ENCODE assay signal across 17 mouse cellular contexts in the genomic region with DNA sequence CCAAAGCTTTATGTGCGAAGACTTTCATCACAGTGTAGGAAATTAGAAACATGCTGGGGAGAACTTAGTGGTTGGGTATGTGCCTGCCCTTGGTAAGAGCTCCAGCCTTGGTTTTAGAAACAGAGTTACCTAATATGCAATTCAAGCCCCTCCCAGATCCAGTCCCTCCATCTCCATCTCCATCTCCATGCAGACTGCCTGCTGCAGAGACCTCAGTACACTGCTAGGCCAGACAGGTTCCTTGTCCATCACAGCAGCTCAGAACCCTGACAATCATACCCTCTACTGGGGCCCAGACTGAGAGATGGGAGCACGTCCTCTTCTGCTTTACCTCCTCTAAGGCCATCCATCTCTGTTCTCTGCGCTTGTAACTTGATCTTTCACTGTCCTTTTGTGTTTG. TPM values are rescaled to one million over a fixed set of nuclear protein-coding genes. Genes with fewer than 3 reads are reported as not detected.
DNase-seq lines count a peak whose midpoint lies in the region; ATAC-seq and TF ChIP-seq lines count a peak whose summit lies in the region.
"Had no signal": no experiment of that assay in that cellular context is flagged by ENCODE, and none has a peak within 500 bp of the region (broad histone marks: within the 10 kb centered on the region; RNA-seq: fewer than 3 reads in every experiment).

No protein-coding gene starts in this region.

- H3K4me1 ChIP-seq in heart, embryonic 13.5 days: peaks cover 66% of the 10 kb centered on the region
- H3K4me1 ChIP-seq in liver, embryonic 11.5 days (replicated peaks; ENCODE audit: control insufficient read depth, insufficient read depth, low read length): peaks cover 21% of the 10 kb centered on the region
- H3K4me1 ChIP-seq in liver, embryonic 12.5 days: peaks cover 29% of the 10 kb centered on the region
- peaks cover 23% of the 10 kb centered on the region for H3K4me1 ChIP-seq in embryonic facial prominence, embryonic 12.5 days
- H3K4me1 ChIP-seq in olfactory bulb, adult 2 months (ENCODE audit: control insufficient read depth, insufficient read depth, low read length): peaks cover 28% of the 10 kb centered on the region
- no peaks in the 10 kb centered on the region for H3K4me1 ChIP-seq in midbrain, embryonic 16.5 days (ENCODE audit: control insufficient read depth, insufficient read depth, low read length)
- H3K4me1 ChIP-seq: stomach, embryonic 15.5 days had no signal

- H3K4me2 ChIP-seq in heart, embryonic 13.5 days: no peak overlapping the region
- no peak overlapping the region for H3K4me2 ChIP-seq in liver, embryonic 11.5 days
- H3K4me2 ChIP-seq in liver, embryonic 12.5 days: no peak overlapping the region
- no peak overlapping the region for H3K4me2 ChIP-seq in embryonic facial prominence, embryonic 12.5 days (replicated peaks)
- H3K4me2 ChIP-seq in midbrain, embryonic 16.5 days (ENCODE audit: low read length): no peak overlapping the region
- H3K4me2 ChIP-seq: stomach, embryonic 15.5 days had no signal

- WGBS in heart, embryonic 13.5 days: 47% methylated on average over 3 of the region's 3 CpGs
- 62% methylated on average over 3 of the region's 3 CpGs for WGBS in liver, embryonic 11.5 days
- WGBS in liver, embryonic 12.5 days (ENCODE audit: insufficient replicate concordance): 52% methylated on average over 3 of the region's 3 CpGs
- WGBS in embryonic facial prominence, embryonic 12.5 days: 44% methylated on average over 3 of the region's 3 CpGs
- WGBS in olfactory bulb, adult 2 months: 90% methylated on average over 3 of the region's 3 CpGs
- WGBS in midbrain, embryonic 16.5 days: 65% methylated on average over 3 of the region's 3 CpGs

- H3K9ac ChIP-seq in heart, embryonic 13.5 days: 0 out of 2 replicates have a peak overlapping the region, but pooled peaks have one; percentile 12
- 0 out of 2 replicates have a peak overlapping the region, but pooled peaks have one; percentile 20 for H3K9ac ChIP-seq in liver, embryonic 11.5 days (ENCODE audit: low read depth, low read length)
- no peak overlapping the region for H3K9ac ChIP-seq in liver, embryonic 12.5 days
- H3K9ac ChIP-seq in embryonic facial prominence, embryonic 12.5 days: no peak overlapping the region
- no peak overlapping the region for H3K9ac ChIP-seq in midbrain, embryonic 16.5 days (ENCODE audit: low read depth, low read length)
- H3K9ac ChIP-seq: stomach, embryonic 15.5 days had no signal

- TF ChIP-seq CTCF in olfactory bulb, adult 2 months (IDR thresholded peaks at IDR 0.05; ENCODE audit: insufficient read depth, low read depth, low read length): no peak

- TF ChIP-seq POLR2A in olfactory bulb, adult 2 months (IDR thresholded peaks at IDR 0.05; ENCODE audit: insufficient read depth, low read depth, low read length): no peak

- no peak for ATAC-seq in heart, embryonic 13.5 days (ENCODE audit: extremely low read depth, insufficient number of reproducible peaks, low FRiP score, low TSS enrichment)
- ATAC-seq in liver, embryonic 11.5 days (replicated peaks; ENCODE audit: low FRiP score): no peak
- no peak for ATAC-seq in liver, embryonic 12.5 days
- ATAC-seq in embryonic facial prominence, embryonic 12.5 days (ENCODE audit: insufficient number of reproducible peaks, insufficient read depth, low FRiP score, low TSS enrichment): no peak
- ATAC-seq in midbrain, embryonic 16.5 days: no peak
- ATAC-seq: lung, postnatal 0 days had no signal

- no peaks in the 10 kb centered on the region for H3K27me3 ChIP-seq in heart, embryonic 13.5 days (replicated peaks)
- no peaks in the 10 kb centered on the region for H3K27me3 ChIP-seq in liver, embryonic 11.5 days (replicated peaks; ENCODE audit: control insufficient read depth, insufficient read depth, low read length)
- H3K27me3 ChIP-seq in liver, embryonic 12.5 days (replicated peaks): no peaks in the 10 kb centered on the region
- no peaks in the 10 kb centered on the region for H3K27me3 ChIP-seq in embryonic facial prominence, embryonic 12.5 days
- no peaks in the 10 kb centered on the region for H3K27me3 ChIP-seq in midbrain, embryonic 16.5 days (ENCODE audit: control insufficient read depth, insufficient read depth, low read depth, low read length)
- H3K27me3 ChIP-seq: CH12.LX; stomach, embryonic 15.5 days had no signal

- no peaks in the 10 kb centered on the region for H3K9me3 ChIP-seq in heart, embryonic 13.5 days
- no peaks in the 10 kb centered on the region for H3K9me3 ChIP-seq in liver, embryonic 11.5 days (ENCODE audit: control insufficient read depth, low read length)
- no peaks in the 10 kb centered on the region for H3K9me3 ChIP-seq in liver, embryonic 12.5 days (replicated peaks)
- no peaks in the 10 kb centered on the region for H3K9me3 ChIP-seq in embryonic facial prominence, embryonic 12.5 days
- no peaks in the 10 kb centered on the region for H3K9me3 ChIP-seq in midbrain, embryonic 16.5 days (replicated peaks; ENCODE audit: control insufficient read depth, low read length, poor library complexity, severe bottlenecking)
- H3K9me3 ChIP-seq: megakaryocyte, embryonic 14.5 days; stomach, embryonic 15.5 days had no signal

- H3K27ac ChIP-seq in heart, embryonic 13.5 days (replicated peaks): peak overlapping the region; percentile 65
- no peak overlapping the region; the same call in 1 of the 2 replicates for H3K27ac ChIP-seq in liver, embryonic 11.5 days (ENCODE audit: low read depth, low read length)
- no peak overlapping the region for H3K27ac ChIP-seq in liver, embryonic 12.5 days
- 0 out of 2 replicates have a peak overlapping the region, but pooled peaks have one; percentile 8 for H3K27ac ChIP-seq in embryonic facial prominence, embryonic 12.5 days
- H3K27ac ChIP-seq in olfactory bulb, adult 2 months (ENCODE audit: insufficient read depth, low read depth, low read length): peak overlapping the region; percentile 30; the same call in 1 of the 2 replicates
- H3K27ac ChIP-seq in midbrain, embryonic 16.5 days (ENCODE audit: low read length): no peak overlapping the region
- H3K27ac ChIP-seq: stomach, embryonic 15.5 days had no signal

- H3K36me3 ChIP-seq in heart, embryonic 13.5 days: no peaks in the 10 kb centered on the region
- no peaks in the 10 kb centered on the region for H3K36me3 ChIP-seq in liver, embryonic 11.5 days (ENCODE audit: control insufficient read depth, insufficient read depth, low read length)
- 0 out of 2 replicates have a peak, but pooled peaks cover 5% of the 10 kb centered on the region for H3K36me3 ChIP-seq in liver, embryonic 12.5 days
- H3K36me3 ChIP-seq in embryonic facial prominence, embryonic 12.5 days: no peaks in the 10 kb centered on the region
- H3K36me3 ChIP-seq in midbrain, embryonic 16.5 days (ENCODE audit: control insufficient read depth, insufficient read depth, low read length): no peaks in the 10 kb centered on the region
- H3K36me3 ChIP-seq: stomach, embryonic 15.5 days had no signal

- H3K4me3 ChIP-seq in heart, embryonic 13.5 days: no peak overlapping the region
- H3K4me3 ChIP-seq in liver, embryonic 11.5 days (ENCODE audit: low read depth, low read length): no peak overlapping the region
- no peak overlapping the region for H3K4me3 ChIP-seq in liver, embryonic 12.5 days
- no peak overlapping the region for H3K4me3 ChIP-seq in embryonic facial prominence, embryonic 12.5 days
- no peak overlapping the region for H3K4me3 ChIP-seq in olfactory bulb, adult 2 months (ENCODE audit: insufficient read depth, low read depth, low read length)
- no peak overlapping the region for H3K4me3 ChIP-seq in midbrain, embryonic 16.5 days (ENCODE audit: low read depth, low read length)
- H3K4me3 ChIP-seq: erythroblast, embryonic 14.5 days; megakaryocyte, embryonic 14.5 days; stomach, embryonic 15.5 days had no signal

- DNase-seq in heart, adult 9 months (ENCODE audit: low spot score in 2 of 2): no peak
- no peak for DNase-seq in liver, embryonic 11.5 days (ENCODE audit: low spot score)
- no peak for DNase-seq in layer of hippocampus, postnatal 14 days (ENCODE audit: low spot score in 2 of 2)
- DNase-seq: cerebellum, adult 11-12 months; thymus, postnatal 36 days had no signal

RNA-seq across cellular contexts. Expression of gene Ubtd1, which starts 27.0 kb away (rescaled TPM):
- 12.8 and 14.6 TPM in 2 replicates for polyA plus RNA-seq in heart, embryonic 13.5 days (2015; fragmentation: Nextera tagmentation; extraction: Ambion mirVana)
- 6.7 and 7.3 TPM in 2 replicates for polyA plus RNA-seq in liver, embryonic 11.5 days (2014; fragmentation: Nextera tagmentation; extraction: Ambion mirVana)
- polyA plus RNA-seq in liver, embryonic 12.5 days (2016; fragmentation: Nextera tagmentation; extraction: Ambion mirVana): 5.6 and 5.7 TPM in 2 replicates
- polyA plus RNA-seq in embryonic facial prominence, embryonic 12.5 days (2016; fragmentation: Nextera tagmentation; extraction: Ambion mirVana): 20.3 and 20.5 TPM in 2 replicates
- not detected in 2 replicates for polyA plus RNA-seq in olfactory bulb, adult 2 months (2012; ENCODE audit: insufficient read depth, insufficient read length, low replicate concordance, missing spikeins)
- 10 to 100 TPM; 15.6 to 17.0 TPM for total RNA-seq in layer of hippocampus, postnatal 14 days (2021)
- 9.1 and 10.1 TPM in 2 replicates for polyA plus RNA-seq in midbrain, embryonic 16.5 days (2015; fragmentation: Nextera tagmentation; extraction: Ambion mirVana)

RNA-seq across cellular contexts. Expression of gene Ankrd2, which starts 27.2 kb away (rescaled TPM):
- not detected in 2 replicates for polyA plus RNA-seq in heart, embryonic 13.5 days (2015; fragmentation: Nextera tagmentation; extraction: Ambion mirVana)
- polyA plus RNA-seq in liver, embryonic 11.5 days (2014; fragmentation: Nextera tagmentation; extraction: Ambion mirVana): not detected in 2 replicates
- polyA plus RNA-seq in liver, embryonic 12.5 days (2016; fragmentation: Nextera tagmentation; extraction: Ambion mirVana): 0.11 and 0.20 TPM in 2 replicates
- 0.24 and 0.27 TPM in 2 replicates for polyA plus RNA-seq in embryonic facial prominence, embryonic 12.5 days (2016; fragmentation: Nextera tagmentation; extraction: Ambion mirVana)
- polyA plus RNA-seq in olfactory bulb, adult 2 months (2012; ENCODE audit: insufficient read depth, insufficient read length, low replicate concordance, missing spikeins): not detected in 2 replicates
- total RNA-seq in layer of hippocampus, postnatal 14 days (2021): under 1 TPM; 0.30 to 0.45 TPM
- polyA plus RNA-seq in midbrain, embryonic 16.5 days (2015; fragmentation: Nextera tagmentation; extraction: Ambion mirVana): 0.71 and 0.94 TPM in 2 replicates
- total RNA-seq: CH12.LX had no signal
- polyA plus RNA-seq: erythroblast, embryonic 14.5 days had no signal

RNA-seq across cellular contexts. Expression of gene Mms19, which starts 27.6 kb away (rescaled TPM):
- polyA plus RNA-seq in heart, embryonic 13.5 days (2015; fragmentation: Nextera tagmentation; extraction: Ambion mirVana): 17.2 and 22.1 TPM in 2 replicates
- polyA plus RNA-seq in liver, embryonic 11.5 days (2014; fragmentation: Nextera tagmentation; extraction: Ambion mirVana): 27.9 and 29.1 TPM in 2 replicates
- polyA plus RNA-seq in liver, embryonic 12.5 days (2016; fragmentation: Nextera tagmentation; extraction: Ambion mirVana): 18.3 and 20.9 TPM in 2 replicates
- 41.5 and 41.7 TPM in 2 replicates for polyA plus RNA-seq in embryonic facial prominence, embryonic 12.5 days (2016; fragmentation: Nextera tagmentation; extraction: Ambion mirVana)
- not detected in 2 replicates for polyA plus RNA-seq in olfactory bulb, adult 2 months (2012; ENCODE audit: insufficient read depth, insufficient read length, low replicate concordance, missing spikeins)
- 10 to 100 TPM; 29.2 to 37.6 TPM for total RNA-seq in layer of hippocampus, postnatal 14 days (2021)
- polyA plus RNA-seq in midbrain, embryonic 16.5 days (2015; fragmentation: Nextera tagmentation; extraction: Ambion mirVana): 27.0 and 31.9 TPM in 2 replicates

RNA-seq across cellular contexts. Expression of gene Hoga1, which starts 36.8 kb away (rescaled TPM):
- polyA plus RNA-seq in heart, embryonic 13.5 days (2015; fragmentation: Nextera tagmentation; extraction: Ambion mirVana): 0.44 and 1.4 TPM in 2 replicates
- polyA plus RNA-seq in liver, embryonic 11.5 days (2014; fragmentation: Nextera tagmentation; extraction: Ambion mirVana): 8.1 and 10.1 TPM in 2 replicates
- polyA plus RNA-seq in liver, embryonic 12.5 days (2016; fragmentation: Nextera tagmentation; extraction: Ambion mirVana): 11.6 and 11.9 TPM in 2 replicates
- polyA plus RNA-seq in embryonic facial prominence, embryonic 12.5 days (2016; fragmentation: Nextera tagmentation; extraction: Ambion mirVana): 1.3 and 1.9 TPM in 2 replicates
- not detected in 2 replicates for polyA plus RNA-seq in olfactory bulb, adult 2 months (2012; ENCODE audit: insufficient read depth, insufficient read length, low replicate concordance, missing spikeins)
- 1 to 10 TPM; 7.3 to 9.8 TPM for total RNA-seq in layer of hippocampus, postnatal 14 days (2021)
- polyA plus RNA-seq in midbrain, embryonic 16.5 days (2015; fragmentation: Nextera tagmentation; extraction: Ambion mirVana): 1.6 and 1.7 TPM in 2 replicates
- total RNA-seq: CH12.LX had no signal
- polyA plus RNA-seq: erythroblast, embryonic 14.5 days had no signal

RNA-seq across cellular contexts. Expression of gene 4933411K16Rik, which starts 43.5 kb away (rescaled TPM):
- polyA plus RNA-seq in heart, embryonic 13.5 days (2015; fragmentation: Nextera tagmentation; extraction: Ambion mirVana): not detected in 2 replicates
- 0.13 and 0.40 TPM in 2 replicates for polyA plus RNA-seq in liver, embryonic 11.5 days (2014; fragmentation: Nextera tagmentation; extraction: Ambion mirVana)
- 0.08 TPM in 1 of 2 replicates, not detected in the other for polyA plus RNA-seq in liver, embryonic 12.5 days (2016; fragmentation: Nextera tagmentation; extraction: Ambion mirVana)
- polyA plus RNA-seq in embryonic facial prominence, embryonic 12.5 days (2016; fragmentation: Nextera tagmentation; extraction: Ambion mirVana): not detected in 2 replicates
- polyA plus RNA-seq in olfactory bulb, adult 2 months (2012; ENCODE audit: insufficient read depth, insufficient read length, low replicate concordance, missing spikeins): not detected in 2 replicates
- total RNA-seq in layer of hippocampus, postnatal 14 days (2021): 1 to 10 TPM; 1.3 to 1.5 TPM
- polyA plus RNA-seq in midbrain, embryonic 16.5 days (2015; fragmentation: Nextera tagmentation; extraction: Ambion mirVana): not detected in 2 replicates
- total RNA-seq: CH12.LX; heart, adult 18-20 months had no signal
- polyA plus RNA-seq: erythroblast, embryonic 14.5 days; intestine, embryonic 14.5 days; stomach, embryonic 15.5 days had no signal

Comparison
In these comparisons a context has a peak if more than half of its experiments do, and no peak if none do; other contexts are left out.
1. H3K9ac ChIP-seq: peak in heart, embryonic 13.5 days (single experiment) and liver, embryonic 11.5 days (single experiment); none in liver, embryonic 12.5 days (single experiment), embryonic facial prominence, embryonic 12.5 days (single experiment) and midbrain, embryonic 16.5 days (single experiment).
2. H3K27ac ChIP-seq: peak in heart, embryonic 13.5 days (single experiment), embryonic facial prominence, embryonic 12.5 days (single experiment) and olfactory bulb, adult 2 months (single experiment); none in liver, embryonic 11.5 days (single experiment), liver, embryonic 12.5 days (single experiment) and midbrain, embryonic 16.5 days (single experiment).